Mouse (Mus musculus) small intestine, adult 2 months (tissue): ENCODE results near the gene Sdccag8.

Experiments used
- CTCF ChIP-seq: fragments of 200-500 bp; IDR thresholded peaks from 2 replicates; pipeline ENCODE4 v1.5.1; 2012; ENCODE audit warnings: low read depth, mild to moderate bottlenecking, control low read depth, inconsistent platforms, low read length, moderate library complexity, mixed read lengths; ENCODE audit not compliant: insufficient replicate concordance, insufficient read length; ENCODE audit errors: extremely low read depth
- POLR2A ChIP-seq: fragments of 200-500 bp; IDR thresholded peaks from 2 replicates; pipeline ENCODE4 v1.6.1; 2012; ENCODE audit warnings: low read depth, mild to moderate bottlenecking, control low read depth, inconsistent platforms, low read length, moderate library complexity

DNA sequence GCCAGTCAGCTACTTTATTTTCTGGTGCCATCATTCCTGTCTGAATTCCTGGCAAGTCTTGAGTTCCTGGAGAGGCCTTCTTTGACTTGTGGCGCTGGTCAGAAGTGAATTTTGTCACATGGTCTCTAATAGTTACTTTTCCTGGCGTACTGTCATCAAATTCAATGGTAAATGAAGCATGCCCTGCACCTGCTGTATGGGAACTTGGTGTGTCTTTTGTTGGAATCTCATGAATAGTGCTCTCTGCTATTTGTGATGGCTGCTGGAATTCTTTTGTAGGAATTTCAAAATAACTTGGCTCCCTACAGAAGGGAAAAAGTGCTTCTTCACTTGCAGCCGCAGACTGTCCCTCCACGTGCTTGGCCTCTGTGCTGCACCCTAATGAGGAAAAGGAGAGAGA is 39.9 kb upstream of the Sdccag8 start:
- TF ChIP-seq POLR2A (no peak), CTCF (no peak)
